Mouse (Mus musculus) thymus, postnatal 0 days (tissue): Measurements from ENCODE around the gene Nt5dc1. TPM values are rescaled to one million over a fixed set of nuclear protein-coding genes. Genes with fewer than 3 reads are reported as not detected.
"Not testable (repeated sequence)": the region's sequence is repeated elsewhere in the genome, so short reads cannot be mapped to it uniquely, and the experiment has no call there.

ENCODE experiments used
- DNase-seq: peaks from one replicate; pipeline ENCODE4 v3.0.0-alpha.2; 2015; ENCODE audit warnings: low spot score
- polyA plus RNA-seq: library from polyadenylated mRNA; unstranded; fragments of >200 nt; fragmentation: Nextera tagmentation; extraction: Ambion mirVana; gene quantifications from 2 replicates; pipeline ENCODE4 v1.2.1, GENCODE M21; 2015

Gene Nt5dc1
- polyA plus RNA-seq, 1 experiment from 2014 or later, result 31.0 TPM

- no peak for DNase-seq
Observed at GRCm38 (mm10) chr10:34316571-34317216, 101.7 kb downstream of the Nt5dc1 start.

DNA sequence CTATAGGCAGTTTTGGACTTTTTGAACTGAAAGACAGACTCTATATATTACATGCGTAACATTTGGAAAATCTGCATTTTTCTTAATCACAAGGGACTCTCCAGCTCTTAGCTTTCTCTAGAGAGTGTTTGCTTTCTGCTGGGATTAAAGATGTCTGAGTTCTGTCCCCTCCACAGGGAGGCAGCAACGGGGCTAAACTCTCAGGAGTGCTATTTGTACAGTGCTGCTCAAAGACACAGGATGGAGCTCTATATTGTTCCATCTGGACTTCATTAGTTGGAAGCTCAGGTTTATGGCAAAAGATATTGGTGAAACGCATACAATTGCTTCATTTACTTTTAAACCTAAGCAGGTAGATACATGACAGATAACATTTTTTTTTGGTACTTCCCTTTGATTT, 105.8 kb downstream of the Nt5dc1 start:
- no peak for DNase-seq

GRCm38 (mm10) chr10:34309915-34310685, 108.3 kb downstream of the Nt5dc1 start:
- no peak for DNase-seq

DNA sequence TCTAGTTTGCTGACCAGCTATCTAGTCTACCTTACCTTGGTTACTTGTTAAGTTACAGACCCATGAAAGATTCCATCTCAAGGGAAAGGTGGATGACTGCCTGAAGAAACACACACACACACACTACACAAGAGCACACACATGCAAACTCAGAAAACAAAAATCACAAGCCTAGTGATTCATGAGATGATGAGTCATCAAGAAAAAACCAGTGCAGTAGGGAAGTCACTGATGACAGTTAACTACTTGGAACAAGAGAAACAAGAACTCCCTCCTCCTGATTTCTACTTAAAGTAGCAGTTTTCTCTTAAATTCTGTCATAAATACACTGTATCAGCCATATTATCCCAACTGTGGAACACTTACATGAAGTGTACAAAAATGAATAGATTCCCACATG, 111.3 kb downstream of the Nt5dc1 start:
- DNase-seq, result no peak

DNA sequence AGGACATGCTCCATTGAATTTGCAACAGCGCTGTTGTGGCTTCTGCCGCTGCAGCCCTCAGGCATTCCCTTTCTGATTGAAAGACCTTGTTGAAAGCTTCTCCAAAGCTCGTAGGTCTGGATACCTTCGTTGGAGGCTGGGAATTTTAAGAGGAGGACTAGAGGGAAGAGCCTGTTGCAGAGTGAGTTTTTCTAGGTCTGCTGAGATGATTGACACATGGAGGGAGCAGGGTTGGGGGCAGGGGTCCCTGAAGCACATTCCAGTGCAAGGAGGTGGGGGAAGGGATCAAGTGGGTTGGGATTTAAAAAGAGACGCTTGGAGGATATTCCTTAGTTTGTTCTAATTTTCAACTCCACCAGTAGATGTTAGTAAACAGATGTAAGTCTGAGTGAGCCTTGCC, 118.0 kb downstream of the Nt5dc1 start:
- DNase-seq, result no peak

DNA sequence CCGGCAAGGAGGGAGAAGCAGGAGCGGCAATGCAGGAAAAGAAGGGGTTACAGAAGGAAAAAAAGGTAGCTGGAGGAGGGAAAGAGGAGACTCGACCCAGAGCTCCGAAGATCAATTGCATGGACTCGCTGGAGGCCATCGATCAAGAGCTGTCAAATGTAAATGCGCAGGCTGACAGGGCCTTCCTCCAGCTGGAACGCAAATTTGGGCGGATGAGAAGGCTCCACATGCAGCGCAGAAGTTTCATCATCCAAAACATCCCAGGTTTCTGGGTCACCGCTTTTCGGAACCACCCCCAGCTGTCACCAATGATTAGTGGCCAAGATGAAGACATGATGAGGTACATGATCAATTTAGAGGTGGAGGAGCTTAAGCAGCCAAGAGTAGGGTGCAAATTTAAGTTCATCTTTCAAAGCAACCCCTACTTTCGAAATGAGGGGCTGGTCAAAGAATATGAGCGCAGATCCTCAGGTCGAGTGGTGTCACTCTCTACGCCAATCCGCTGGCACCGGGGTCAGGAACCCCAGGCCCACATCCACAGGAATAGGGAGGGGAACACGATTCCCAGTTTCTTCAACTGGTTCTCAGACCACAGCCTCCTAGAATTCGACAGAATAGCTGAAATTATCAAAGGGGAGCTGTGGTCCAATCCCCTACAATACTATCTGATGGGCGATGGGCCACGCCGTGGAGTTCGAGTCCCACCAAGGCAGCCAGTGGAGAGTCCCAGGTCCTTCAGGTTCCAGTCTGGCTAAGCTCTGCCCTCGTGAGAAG, 120.2 kb downstream of the Nt5dc1 start:
- no peak for DNase-seq

DNA sequence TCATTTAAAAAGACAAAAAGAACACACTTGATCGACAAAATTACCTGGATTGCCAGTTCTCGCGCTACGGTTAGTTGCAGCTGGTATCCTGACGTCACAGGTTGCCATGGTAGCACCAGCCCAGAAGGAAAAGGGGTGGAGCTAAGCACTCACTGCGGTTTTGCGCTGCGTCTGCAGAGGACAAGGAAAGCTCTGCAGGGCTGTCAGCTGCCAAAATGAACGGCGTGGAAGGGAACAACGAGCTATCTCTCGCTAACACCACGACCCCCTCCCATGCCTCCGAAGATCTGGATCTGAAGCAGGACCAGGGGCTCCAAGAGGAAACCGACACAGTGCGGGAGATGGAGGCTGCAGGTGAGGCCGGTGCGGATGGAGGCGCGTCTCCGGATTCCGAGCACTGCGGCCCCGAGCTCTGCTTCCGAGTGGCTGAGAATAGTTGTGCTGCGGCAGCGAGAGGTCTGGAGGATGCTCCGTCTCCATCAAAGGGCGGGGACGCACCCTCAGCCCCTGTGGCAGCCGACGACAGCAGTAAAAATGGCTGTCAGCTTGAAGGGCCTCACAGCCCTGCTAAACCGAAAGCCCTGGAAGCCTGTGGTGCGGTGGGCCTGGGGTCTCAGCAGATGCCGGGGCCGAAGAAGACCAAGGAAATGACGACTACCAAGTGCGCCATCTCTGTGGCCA, 120.9 kb downstream of the Nt5dc1 start, which contains the start of gene Tspyl4:
Gene Tspyl4 (plus strand): TSS at position 144 of the 681 bp plus-strand sequence.
- peak; percentile 98 for DNase-seq

- DNase-seq, result no peak
Observed at GRCm38 (mm10) chr10:34296911-34297298, 121.4 kb downstream of the Nt5dc1 start.

- peak; percentile 29 for DNase-seq
Observed at GRCm38 (mm10) chr10:34282420-34283238, 135.7 kb downstream of the Nt5dc1 start.

GRCm38 (mm10) chr10:34281962-34282388, 136.4 kb downstream of the Nt5dc1 start, which contains the start of gene Tspyl1:
Gene Tspyl1 (plus strand): TSS chr10:34282190.
- peak; percentile 99 for DNase-seq

DNA sequence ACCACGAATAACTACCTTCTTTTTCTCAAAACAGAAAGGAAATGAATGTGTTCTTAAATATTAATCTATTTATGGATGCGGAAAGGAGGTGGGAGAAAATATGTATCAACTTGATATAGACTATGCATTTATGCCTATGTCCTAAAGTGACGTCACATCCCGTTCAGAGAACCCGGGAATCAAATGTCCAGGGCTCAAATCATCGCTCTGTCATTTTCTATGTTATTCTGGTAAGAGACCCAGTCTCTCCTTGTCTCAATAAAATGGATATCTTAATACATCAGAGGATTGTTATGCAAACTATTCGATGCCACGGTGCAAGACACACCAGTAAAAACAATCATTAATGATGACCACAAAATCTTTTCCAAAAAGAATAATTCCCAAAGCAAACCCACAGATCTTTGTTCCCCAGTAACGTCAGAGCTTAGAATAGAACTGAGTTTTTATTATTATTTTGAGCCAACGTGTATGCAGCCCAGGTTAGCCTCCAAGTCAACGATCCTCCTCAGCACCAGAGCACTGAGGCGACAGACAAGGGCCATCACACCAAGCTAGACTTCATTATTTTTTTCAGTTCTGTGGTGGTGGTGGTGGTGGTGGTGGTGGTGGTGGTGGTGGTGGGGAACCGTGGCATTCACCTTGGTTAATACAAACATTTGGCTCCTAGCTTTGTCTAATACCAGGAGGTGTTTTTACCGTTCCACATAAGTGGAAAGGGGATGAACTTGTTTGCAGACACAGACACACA, 137.0 kb downstream of the Nt5dc1 start:
- DNase-seq, result no peak

GRCm38 (mm10) chr10:34280591-34281175, 137.7 kb downstream of the Nt5dc1 start:
- peak; percentile 81 for DNase-seq

- DNase-seq, result no peak
Observed at GRCm38 (mm10) chr10:34271681-34272080, 146.7 kb downstream of the Nt5dc1 start.

DNA sequence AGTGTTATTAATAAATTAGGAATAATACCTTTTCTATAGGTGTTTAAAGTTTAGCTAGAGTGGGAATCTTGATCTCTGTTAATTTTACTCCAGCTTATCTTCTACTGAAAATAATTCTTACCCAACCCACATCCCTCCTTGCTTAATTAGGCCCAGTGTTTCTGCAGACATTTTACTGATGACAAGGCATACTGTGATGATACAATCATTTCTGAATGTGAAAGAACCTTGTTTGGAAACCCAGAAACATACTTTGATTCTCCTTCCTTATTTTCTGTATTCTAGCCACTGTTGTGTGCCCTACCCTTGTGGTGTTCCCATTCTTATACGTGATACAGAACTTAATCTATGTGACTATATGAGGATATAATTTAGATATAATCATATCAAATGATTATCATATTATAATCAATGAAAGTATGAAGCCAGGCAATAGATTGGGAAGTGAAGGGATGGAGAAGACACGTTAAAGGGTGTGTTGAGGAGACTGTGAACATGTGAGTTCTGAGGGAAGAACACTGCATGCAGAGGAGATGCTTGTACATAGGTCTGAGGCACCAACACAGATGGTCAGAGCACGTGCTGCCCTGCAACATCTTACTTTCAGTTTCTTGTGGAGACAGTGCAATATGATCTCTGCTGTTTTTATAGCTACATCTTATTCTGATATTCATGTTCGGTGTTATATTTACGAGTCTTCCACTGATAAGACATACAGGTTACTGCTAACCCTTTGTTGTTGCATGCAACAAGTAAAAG, 150.9 kb downstream of the Nt5dc1 start:
- no peak for DNase-seq

- no peak for DNase-seq
Observed at GRCm38 (mm10) chr10:34265106-34265505, 153.2 kb downstream of the Nt5dc1 start.

GRCm38 (mm10) chr10:34252833-34253232, 165.5 kb downstream of the Nt5dc1 start:
- DNase-seq, result not testable (repeated sequence)

GRCm38 (mm10) chr10:34249594-34249993, 168.8 kb downstream of the Nt5dc1 start:
- DNase-seq, result no peak

DNA sequence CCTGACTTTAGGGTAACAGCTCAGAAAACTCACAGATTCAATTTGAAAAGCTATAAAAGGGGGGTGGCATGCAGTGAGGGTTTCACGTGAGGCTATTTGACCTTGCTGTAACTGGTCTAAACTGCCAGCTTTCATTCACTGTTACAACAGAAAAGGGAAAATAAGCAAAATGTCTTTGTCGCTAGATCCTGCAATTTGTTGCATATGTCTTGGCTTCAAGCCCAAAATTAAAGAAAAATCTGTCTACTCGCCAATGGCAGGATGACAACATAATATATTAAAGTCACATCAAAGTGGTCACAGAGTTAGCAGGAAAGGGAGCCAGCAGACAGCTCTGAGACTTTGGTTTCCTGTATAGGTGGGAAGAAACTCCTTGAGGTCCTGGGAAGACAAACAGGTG, 170.6 kb downstream of the Nt5dc1 start:
- DNase-seq, result no peak

GRCm38 (mm10) chr10:34246106-34246505, 172.2 kb downstream of the Nt5dc1 start:
- DNase-seq, result no peak
